Mouse (Mus musculus) adrenal gland, postnatal 10 days (tissue): Measurements from ENCODE around the gene Bglap2. TPM values are rescaled to one million over a fixed set of nuclear protein-coding genes. Genes with fewer than 3 reads are reported as not detected.
"Not testable (repeated sequence)": the region's sequence is repeated elsewhere in the genome, so short reads cannot be mapped to it uniquely, and the experiment has no call there.

Source experiments
- DNase-seq: peaks from one replicate; pipeline ENCODE4 v3.0.0; 2021; ENCODE audit warnings: mixed read lengths
- long read RNA-seq, 2 experiments: library from polyadenylated mRNA; stranded (forward); transcript quantifications; one replicate each; pipeline ENCODE4 v2.0.0; 2021
- total RNA-seq, 2 experiments: library from RNA; stranded (reverse); gene quantifications; 2 replicates each; pipeline ENCODE4 v1.2.3; 2021

Gene Bglap2
- 10 to 100 TPM in 1 of 2 experiments, not detected in 1; 24.0 TPM for total RNA-seq
- long read RNA-seq, experiment 1, transcript Bglap2-201 (4 exons, 471 nt): major isoform, 14 of 15 reads
- long read RNA-seq, experiment 1, partial matches to known transcripts: 1 of 15 reads
- long read RNA-seq, experiment 1, other reads (novel, unspliced or antisense): 0 of 15 reads
- long read RNA-seq, experiment 2, transcript Bglap2-201 (4 exons, 471 nt): major isoform, 13 of 14 reads
- long read RNA-seq, experiment 2, partial matches to known transcripts: 0 of 14 reads
- long read RNA-seq, experiment 2, other reads (novel, unspliced or antisense): 1 of 14 reads

- DNase-seq: not testable (repeated sequence)
Measured at GRCm38 (mm10) chr3:88378599-88378998, at the start of gene Bglap2. Gene Bglap2, minus strand, starts transcription at chr3:88378699.

GRCm38 (mm10) chr3:88427342-88427905 lies 48.9 kb upstream of the Bglap2 start:
- no peak for DNase-seq

GRCm38 (mm10) chr3:88425708-88426420 lies 47.4 kb upstream of the Bglap2 start:
- no peak for DNase-seq

GRCm38 (mm10) chr3:88425330-88425689 lies 46.8 kb upstream of the Bglap2 start:
- no peak for DNase-seq

GRCm38 (mm10) chr3:88424605-88425329 lies 46.3 kb upstream of the Bglap2 start, which contains the start of gene Slc25a44:
Gene Slc25a44, minus strand, starts transcription at chr3:88425139.
- DNase-seq: peak; percentile 95

- DNase-seq: no peak
Measured at GRCm38 (mm10) chr3:88422020-88422720, 43.7 kb upstream of the Bglap2 start.

GRCm38 (mm10) chr3:88420771-88421170 lies 42.3 kb upstream of the Bglap2 start:
- DNase-seq: no peak

- peak; percentile 61 for DNase-seq
Measured at GRCm38 (mm10) chr3:88418016-88418415, 39.5 kb upstream of the Bglap2 start.

GRCm38 (mm10) chr3:88415668-88416067 lies 37.2 kb upstream of the Bglap2 start:
- no peak for DNase-seq

GRCm38 (mm10) chr3:88412636-88413035 lies 34.1 kb upstream of the Bglap2 start:
- DNase-seq: no peak

GRCm38 (mm10) chr3:88411681-88412080 lies 33.2 kb upstream of the Bglap2 start:
- DNase-seq: peak; percentile 66

GRCm38 (mm10) chr3:88410645-88411031 lies 32.1 kb upstream of the Bglap2 start:
- no peak for DNase-seq

- DNase-seq: peak; percentile 96
Measured at GRCm38 (mm10) chr3:88409741-88410644, 31.5 kb upstream of the Bglap2 start, which contains the start of gene Pmf1. Gene Pmf1, minus strand, starts transcription at chr3:88410331.

GRCm38 (mm10) chr3:88408953-88409352 lies 30.5 kb upstream of the Bglap2 start:
- DNase-seq: peak; percentile 50

GRCm38 (mm10) chr3:88407529-88407928 lies 29.0 kb upstream of the Bglap2 start:
- no peak for DNase-seq

- peak; percentile 73 for DNase-seq
Measured at GRCm38 (mm10) chr3:88407090-88407489, 28.6 kb upstream of the Bglap2 start.

- DNase-seq: no peak
Measured at GRCm38 (mm10) chr3:88403522-88404230, 25.2 kb upstream of the Bglap2 start.

GRCm38 (mm10) chr3:88398666-88399065 lies 20.2 kb upstream of the Bglap2 start:
- no peak for DNase-seq

GRCm38 (mm10) chr3:88395742-88396141 lies 17.2 kb upstream of the Bglap2 start:
- no peak for DNase-seq

- DNase-seq: no peak
Measured at GRCm38 (mm10) chr3:88395288-88395687, 16.8 kb upstream of the Bglap2 start.
